Mouse (Mus musculus): ENCODE measurements around the gene Mapk7.

Gene Mapk7

DNA sequence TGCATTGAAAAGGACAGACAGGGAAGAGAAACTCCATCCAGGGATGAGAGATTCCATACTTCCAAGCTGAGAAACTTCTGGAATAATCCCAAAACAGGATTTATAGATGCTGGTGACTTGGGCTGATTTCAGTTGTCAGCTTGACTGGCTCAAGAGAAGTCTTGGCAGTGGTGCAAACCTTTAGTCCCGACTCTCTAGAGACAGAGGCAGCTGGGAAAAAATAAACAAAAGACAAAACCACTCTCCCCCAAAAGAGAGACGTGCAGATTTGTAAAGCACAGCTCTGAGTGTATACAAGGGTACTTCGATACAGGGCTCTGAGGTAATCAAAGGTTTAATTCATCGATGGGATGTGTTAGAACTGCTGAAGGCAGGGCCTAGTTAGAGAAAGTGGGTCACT, 28.8 kb downstream of the Mapk7 start:
- in situ Hi-C loops (cut with MboI) = no loop called here

DNA sequence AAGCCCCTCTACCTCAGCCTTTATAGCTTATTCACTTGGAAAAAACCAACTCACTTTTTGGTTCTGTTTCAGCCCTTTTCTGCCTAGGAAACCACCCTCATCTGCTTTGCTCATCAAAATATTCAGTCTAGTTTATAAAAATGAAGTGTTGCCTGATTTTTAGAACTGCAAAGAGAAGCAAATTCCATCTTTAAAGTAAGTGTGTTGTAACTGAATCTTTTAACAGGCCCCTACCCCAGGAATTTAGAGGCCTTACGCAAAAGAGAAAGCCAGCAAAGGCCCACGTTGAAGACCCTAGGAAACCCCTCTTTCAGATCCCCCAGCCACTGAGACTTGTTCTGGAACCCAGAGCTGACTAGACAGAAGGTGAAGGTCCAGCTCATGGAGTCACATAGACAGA, 30.1 kb downstream of the Mapk7 start:
- in situ Hi-C loops (cut with MboI) = no loop called here

DNA sequence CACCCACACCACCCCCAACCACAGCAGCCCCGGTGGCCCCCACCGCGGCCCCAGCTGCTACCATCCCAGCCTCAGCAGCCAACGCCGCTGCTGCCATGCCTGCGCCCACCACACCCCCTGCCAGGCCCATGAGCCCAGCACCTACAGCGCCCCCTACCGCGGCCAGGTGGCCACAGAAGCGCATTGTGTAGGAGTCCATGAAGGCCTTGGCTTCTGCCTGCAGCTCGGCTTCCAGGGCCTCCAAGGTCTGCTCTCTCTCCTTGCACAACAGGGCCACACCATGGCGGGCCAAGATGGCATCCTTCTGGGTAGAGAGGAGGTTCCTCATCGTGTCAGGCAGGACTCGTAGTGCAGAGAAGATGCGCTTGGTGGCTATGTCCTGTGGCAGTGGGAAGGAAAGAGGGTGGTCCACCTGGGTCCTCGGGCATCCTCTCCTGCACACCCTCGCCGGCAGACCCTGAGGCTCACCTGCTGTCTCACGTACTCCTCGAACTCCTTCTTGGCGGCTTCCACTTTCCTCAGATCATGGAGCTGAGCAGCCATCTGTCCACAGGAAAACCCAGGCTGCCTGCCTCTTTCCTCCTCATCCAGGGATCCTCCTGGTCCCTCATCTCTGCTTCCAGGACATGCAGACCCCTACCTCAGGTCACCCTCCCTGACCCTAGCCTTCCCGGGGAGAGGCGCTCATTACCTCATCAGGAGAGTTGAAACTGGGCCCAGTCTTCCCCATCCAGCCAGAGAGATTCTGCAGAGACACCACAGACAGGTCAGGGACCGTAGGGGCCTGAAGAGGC, 44.5 kb downstream of the Mapk7 start:
- in situ Hi-C loops (cut with MboI) = no loop called here

DNA sequence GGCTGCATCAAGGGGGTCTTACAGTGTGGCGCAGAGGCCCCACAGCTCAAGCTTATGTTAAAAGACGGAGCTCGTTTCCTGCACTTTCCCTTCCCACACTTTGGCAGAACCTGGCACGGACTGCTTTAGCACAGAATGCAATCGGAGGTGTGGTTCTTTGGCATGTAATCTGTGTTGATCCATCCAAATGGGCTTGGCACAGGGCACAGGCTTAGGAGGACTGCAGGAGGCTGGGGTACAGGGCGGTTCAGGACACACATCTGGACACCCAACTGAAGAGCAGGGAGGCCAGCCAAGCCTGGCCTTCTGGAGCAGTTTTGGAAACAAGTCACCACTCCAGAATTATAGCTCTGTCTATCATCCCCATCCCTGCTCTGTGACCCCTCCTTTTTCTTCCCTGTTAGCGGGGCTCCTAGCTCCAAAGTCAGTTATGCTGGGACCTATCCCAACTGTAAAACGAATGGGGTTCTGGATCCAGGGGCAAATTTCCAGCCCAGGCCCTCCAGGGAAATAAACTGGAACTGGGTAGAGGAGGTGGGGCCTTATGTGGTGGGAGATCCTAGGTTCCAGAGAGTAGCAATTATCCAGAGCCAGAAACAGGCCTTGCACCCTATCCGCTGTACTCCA, 45.5 kb downstream of the Mapk7 start:
- in situ Hi-C loops (cut with MboI) = no loop called here

DNA sequence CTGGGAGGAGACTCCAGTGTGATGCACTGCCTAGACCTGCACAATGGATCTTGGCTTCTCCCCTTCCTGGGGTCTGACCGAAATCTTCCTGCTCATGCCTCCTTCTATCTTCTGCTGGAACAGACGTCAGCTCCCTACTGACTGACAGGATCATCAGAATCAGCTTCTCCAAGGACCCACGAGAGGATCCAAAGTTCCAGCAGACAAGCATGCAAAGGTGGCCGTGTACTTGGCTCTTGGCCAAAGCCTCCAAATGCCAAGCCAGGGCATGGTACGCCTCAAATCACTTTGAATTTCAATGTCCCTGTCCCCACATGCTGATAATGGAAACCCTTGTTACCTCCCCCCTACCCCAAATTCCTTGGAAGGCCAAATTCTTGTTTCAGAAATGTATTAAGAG, 46.2 kb downstream of the Mapk7 start:
- in situ Hi-C loops (cut with MboI) = no loop called here

DNA sequence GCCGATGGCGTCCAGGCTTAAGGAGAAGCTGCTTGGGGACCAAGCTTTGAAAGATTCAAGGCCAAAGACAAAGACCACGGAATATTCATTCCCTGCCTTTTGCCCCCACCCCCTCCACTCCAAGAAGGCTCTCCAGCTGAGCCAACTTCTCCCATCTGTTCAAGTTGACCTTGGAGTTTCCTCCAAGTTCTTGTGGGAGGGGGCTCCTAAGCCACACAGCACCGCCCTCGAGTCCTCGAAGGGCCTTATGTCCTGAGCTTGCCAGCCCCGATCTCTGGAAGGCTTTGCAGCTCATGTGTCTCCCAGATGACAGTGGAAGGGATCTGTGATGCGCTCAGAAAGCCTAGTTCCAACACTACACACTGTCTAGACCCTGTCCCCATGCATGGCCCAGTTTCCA, 46.9 kb downstream of the Mapk7 start:
- in situ Hi-C loops (cut with MboI) = no loop called here

DNA sequence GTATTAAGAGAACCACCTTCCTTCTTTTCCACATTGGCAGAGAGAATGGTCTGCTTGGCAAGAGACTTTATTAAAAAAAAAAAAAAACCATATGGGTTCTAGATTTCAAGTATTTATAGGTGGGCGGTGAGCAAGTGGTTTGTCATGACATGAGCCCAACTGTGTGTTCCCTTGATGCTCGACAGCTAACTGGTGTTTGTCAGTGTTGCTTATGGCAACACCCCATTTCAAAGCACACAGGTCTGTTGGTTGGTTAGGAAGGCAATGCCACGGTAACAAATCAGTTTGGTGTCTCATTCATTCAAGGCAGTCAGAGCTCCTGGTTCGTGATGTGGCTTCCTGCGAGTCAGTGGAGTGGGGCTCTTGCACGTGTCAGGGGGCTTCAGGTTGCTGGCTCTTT, 50.4 kb downstream of the Mapk7 start:
- in situ Hi-C loops (cut with MboI) = no loop called here

DNA sequence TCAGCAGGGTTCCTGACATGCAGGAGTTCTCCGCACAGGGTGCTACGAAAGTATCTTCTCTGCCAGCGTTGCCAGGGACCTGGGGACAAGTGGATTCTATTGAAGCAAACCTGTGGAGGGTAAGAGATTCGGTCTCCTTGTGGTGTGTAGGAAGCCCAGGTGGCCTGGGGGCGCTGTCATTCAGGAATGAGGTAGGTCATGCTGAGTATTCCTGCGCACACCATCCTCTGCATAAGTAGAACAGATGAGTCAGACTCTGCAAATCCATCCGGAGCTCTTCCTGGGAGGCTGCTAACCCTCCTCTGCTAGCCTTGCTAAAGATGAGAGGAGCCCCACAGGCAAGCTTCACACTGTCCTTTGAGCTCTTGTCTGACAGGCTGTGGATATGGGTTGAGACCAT, 52.5 kb downstream of the Mapk7 start:
- in situ Hi-C loops (cut with MboI) = no loop called here

DNA sequence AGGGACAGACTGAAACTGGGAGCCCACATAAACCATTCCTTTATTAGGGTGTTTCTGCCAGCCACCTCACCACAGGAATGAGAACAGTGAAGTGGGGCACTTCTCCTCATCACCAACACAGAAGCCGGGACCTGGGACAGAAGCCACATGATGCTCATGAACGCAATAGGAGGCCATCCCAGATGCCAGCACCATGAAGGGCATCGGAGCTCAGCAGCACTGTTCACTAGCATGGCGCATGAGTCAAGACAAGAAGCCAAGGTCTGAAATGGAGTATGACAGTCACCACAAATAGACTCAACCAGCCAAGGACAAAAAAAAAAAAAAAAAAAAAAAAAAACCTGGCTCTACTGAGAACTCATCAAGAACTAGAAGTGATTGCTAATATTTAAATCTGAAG, 53.8 kb downstream of the Mapk7 start:
- in situ Hi-C loops (cut with MboI) = no loop called here

DNA sequence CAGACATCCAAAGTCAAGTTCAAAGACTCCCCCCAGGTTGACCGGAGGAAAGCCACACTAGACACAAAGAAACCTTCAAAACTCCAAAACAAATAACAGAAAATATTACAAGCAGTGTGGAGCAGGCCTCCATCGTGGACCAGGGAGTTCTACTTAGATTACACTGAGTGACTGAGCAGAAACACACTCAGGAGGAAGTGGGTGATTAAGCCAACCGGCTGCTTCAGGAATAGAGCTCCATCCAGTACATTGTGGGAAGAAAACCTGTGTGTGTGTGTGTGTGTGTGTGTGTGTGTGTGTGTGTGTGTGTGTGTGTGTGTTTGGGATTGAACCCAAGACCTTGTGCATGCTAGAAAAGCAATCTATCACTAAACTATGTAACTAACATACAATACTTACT, 55.0 kb downstream of the Mapk7 start:
- in situ Hi-C loops (cut with MboI) = no loop called here

All from mature B cell (primary cell).